Mouse (Mus musculus): ENCODE data around the gene Gcnt2. TPM values are rescaled to one million over a fixed set of nuclear protein-coding genes. Genes with fewer than 3 reads are reported as not detected.

Gene Gcnt2
- polyA plus RNA-seq, 1 experiment, result 1.2 TPM

- H3K27ac ChIP-seq (ENCODE audit: control insufficient read depth, insufficient read depth, low read length), result no peak overlapping the region
Measured at GRCm38 (mm10) chr13:40859225-40859624, 329 bp upstream of the Gcnt2 start.

GRCm38 (mm10) chr13:40863006-40863405 lies 3.5 kb downstream of the Gcnt2 start:
- Histone ChIP-seq H3K27me3 (ENCODE audit: control insufficient read depth, insufficient read depth, low read length) (no peaks in the 10 kb centered on the region; the same call in 1 of the 2 replicates), H3K36me3 (ENCODE audit: control insufficient read depth, insufficient read depth, low read length) (no peaks in the 10 kb centered on the region), H3K27ac (ENCODE audit: control insufficient read depth, insufficient read depth, low read length) (no peak overlapping the region), H3K4me3 (ENCODE audit: control insufficient read depth, insufficient read depth, low read length) (no peak overlapping the region), H3K4me1 (replicated peaks; ENCODE audit: control insufficient read depth, insufficient read depth, low read length) (no peaks in the 10 kb centered on the region)
- WGBS, result 88% methylated on average over 9 of the region's 9 CpGs
- TF ChIP-seq POLR2A (IDR thresholded peaks at IDR 0.05; ENCODE audit: control insufficient read depth, extremely low read depth, insufficient read depth, low read length, poor library complexity) (no peak), CTCF (IDR thresholded peaks at IDR 0.05; ENCODE audit: borderline replicate concordance, control insufficient read depth, extremely low read depth, insufficient read depth, low read length, poor library complexity) (no peak)
- no peak for DNase-seq

More at GRCm38 (mm10) chr13:40859225-40859624, 329 bp upstream of the Gcnt2 start:
- WGBS, result 90% methylated on average over 8 of the region's 8 CpGs
- H3K4me1 ChIP-seq (replicated peaks; ENCODE audit: control insufficient read depth, insufficient read depth, low read length), result no peaks in the 10 kb centered on the region
- no peak for DNase-seq
- no peaks in the 10 kb centered on the region for H3K36me3 ChIP-seq (ENCODE audit: control insufficient read depth, insufficient read depth, low read length)
- no peak for TF ChIP-seq CTCF (IDR thresholded peaks at IDR 0.05; ENCODE audit: borderline replicate concordance, control insufficient read depth, extremely low read depth, insufficient read depth, low read length, poor library complexity)
- TF ChIP-seq POLR2A (IDR thresholded peaks at IDR 0.05; ENCODE audit: control insufficient read depth, extremely low read depth, insufficient read depth, low read length, poor library complexity), result no peak
- no peak overlapping the region for H3K4me3 ChIP-seq (ENCODE audit: control insufficient read depth, insufficient read depth, low read length)
- H3K27me3 ChIP-seq (ENCODE audit: control insufficient read depth, insufficient read depth, low read length), result no peaks in the 10 kb centered on the region; the same call in 1 of the 2 replicates

- H3K27ac ChIP-seq (ENCODE audit: control insufficient read depth, insufficient read depth, low read length), result no peak overlapping the region
Measured at GRCm38 (mm10) chr13:40868844-40869587, 9.5 kb downstream of the Gcnt2 start.

GRCm38 (mm10) chr13:40874021-40874420 lies 14.5 kb downstream of the Gcnt2 start:
- WGBS, result 33% methylated on average over 5 of the region's 5 CpGs
- Histone ChIP-seq H3K27me3 (ENCODE audit: control insufficient read depth, insufficient read depth, low read length) (no peaks in the 10 kb centered on the region), H3K4me3 (ENCODE audit: control insufficient read depth, insufficient read depth, low read length) (no peak overlapping the region), H3K27ac (ENCODE audit: control insufficient read depth, insufficient read depth, low read length) (no peak overlapping the region), H3K36me3 (ENCODE audit: control insufficient read depth, insufficient read depth, low read length) (no peaks in the 10 kb centered on the region), H3K4me1 (replicated peaks; ENCODE audit: control insufficient read depth, insufficient read depth, low read length) (peaks cover 2% of the 10 kb centered on the region; the same call in 1 of the 2 replicates)
- no peak for DNase-seq
- TF ChIP-seq CTCF (IDR thresholded peaks at IDR 0.05; ENCODE audit: borderline replicate concordance, control insufficient read depth, extremely low read depth, insufficient read depth, low read length, poor library complexity) (no peak), POLR2A (IDR thresholded peaks at IDR 0.05; ENCODE audit: control insufficient read depth, extremely low read depth, insufficient read depth, low read length, poor library complexity) (no peak)

More at GRCm38 (mm10) chr13:40868844-40869587, 9.5 kb downstream of the Gcnt2 start:
- WGBS, result 6% methylated on average over 16 of the region's 16 CpGs
- Histone ChIP-seq H3K4me1 (replicated peaks; ENCODE audit: control insufficient read depth, insufficient read depth, low read length) (peaks cover 3% of the 10 kb centered on the region; the same call in 1 of the 2 replicates), H3K27me3 (ENCODE audit: control insufficient read depth, insufficient read depth, low read length) (no peaks in the 10 kb centered on the region), H3K36me3 (ENCODE audit: control insufficient read depth, insufficient read depth, low read length) (no peaks in the 10 kb centered on the region), H3K4me3 (ENCODE audit: control insufficient read depth, insufficient read depth, low read length) (no peak overlapping the region)
- TF ChIP-seq POLR2A (IDR thresholded peaks at IDR 0.05; ENCODE audit: control insufficient read depth, extremely low read depth, insufficient read depth, low read length, poor library complexity), result no peak
- no peak for TF ChIP-seq CTCF (IDR thresholded peaks at IDR 0.05; ENCODE audit: borderline replicate concordance, control insufficient read depth, extremely low read depth, insufficient read depth, low read length, poor library complexity)
- peak; percentile 9 for DNase-seq

GRCm38 (mm10) chr13:40875415-40875814 lies 15.9 kb downstream of the Gcnt2 start:
- Histone ChIP-seq H3K27ac (ENCODE audit: control insufficient read depth, insufficient read depth, low read length) (no peak overlapping the region), H3K36me3 (ENCODE audit: control insufficient read depth, insufficient read depth, low read length) (no peaks in the 10 kb centered on the region), H3K4me3 (ENCODE audit: control insufficient read depth, insufficient read depth, low read length) (no peak overlapping the region), H3K27me3 (ENCODE audit: control insufficient read depth, insufficient read depth, low read length) (no peaks in the 10 kb centered on the region), H3K4me1 (replicated peaks; ENCODE audit: control insufficient read depth, insufficient read depth, low read length) (no peaks in the 10 kb centered on the region)
- TF ChIP-seq CTCF (IDR thresholded peaks at IDR 0.05; ENCODE audit: borderline replicate concordance, control insufficient read depth, extremely low read depth, insufficient read depth, low read length, poor library complexity), result no peak
- no peak for TF ChIP-seq POLR2A (IDR thresholded peaks at IDR 0.05; ENCODE audit: control insufficient read depth, extremely low read depth, insufficient read depth, low read length, poor library complexity)
- no peak for DNase-seq
- 95% methylated on average over 5 of the region's 5 CpGs for WGBS

- 33% methylated on average over 4 of the region's 4 CpGs for WGBS
Measured at GRCm38 (mm10) chr13:40877589-40877988, 18.0 kb downstream of the Gcnt2 start.

More at GRCm38 (mm10) chr13:40877589-40877988, 18.0 kb downstream of the Gcnt2 start:
- H3K27ac ChIP-seq (ENCODE audit: control insufficient read depth, insufficient read depth, low read length), result no peak overlapping the region
- H3K27me3 ChIP-seq (ENCODE audit: control insufficient read depth, insufficient read depth, low read length), result no peaks in the 10 kb centered on the region
- no peaks in the 10 kb centered on the region for H3K4me1 ChIP-seq (replicated peaks; ENCODE audit: control insufficient read depth, insufficient read depth, low read length)
- H3K4me3 ChIP-seq (ENCODE audit: control insufficient read depth, insufficient read depth, low read length), result no peak overlapping the region
- TF ChIP-seq POLR2A (IDR thresholded peaks at IDR 0.05; ENCODE audit: control insufficient read depth, extremely low read depth, insufficient read depth, low read length, poor library complexity) (no peak), CTCF (IDR thresholded peaks at IDR 0.05; ENCODE audit: borderline replicate concordance, control insufficient read depth, extremely low read depth, insufficient read depth, low read length, poor library complexity) (no peak)
- DNase-seq, result no peak
- H3K36me3 ChIP-seq (ENCODE audit: control insufficient read depth, insufficient read depth, low read length), result no peaks in the 10 kb centered on the region

All from thymus, adult 2 months (tissue).